Mouse (Mus musculus) liver, embryonic 13.5 days (tissue): ENCODE measurements around the gene Slc22a3. TPM values are rescaled to one million over a fixed set of nuclear protein-coding genes. Genes with fewer than 3 reads are reported as not detected.

Source experiments
- ATAC-seq: fragments of 200-750 bp; cut with Nextera tagmentation; 2 replicates; pipeline ENCODE4 v1.8.0; 2017; ENCODE audit warnings: low read depth, mild to moderate bottlenecking, moderate number of reproducible peaks, moderate library complexity
- DNase-seq: peaks from one replicate; pipeline ENCODE4 v3.0.0; 2022
- H3K27ac ChIP-seq: fragments of 300-500 bp; sonication (generic); 2 replicates; pipeline ENCODE4 v1.5.1; 2015; ENCODE audit warnings: moderate library complexity, mild to moderate bottlenecking, inconsistent platforms
- H3K27me3 ChIP-seq: fragments of 300-500 bp; sonication (generic); 2 replicates; pipeline ENCODE4 v1.6.1; 2015; ENCODE audit warnings: mild to moderate bottlenecking, inconsistent platforms
- H3K36me3 ChIP-seq: fragments of 300-500 bp; sonication (generic); 2 replicates; pipeline ENCODE4 v1.6.1; 2015; ENCODE audit warnings: mild to moderate bottlenecking, inconsistent platforms
- H3K4me1 ChIP-seq: fragments of 300-500 bp; sonication (generic); replicated peaks from 2 replicates; pipeline ENCODE4 v1.6.1; 2015; ENCODE audit warnings: inconsistent platforms
- H3K4me2 ChIP-seq: fragments of 300-500 bp; sonication (generic); 2 replicates; pipeline ENCODE4 v1.6.1; 2015; ENCODE audit warnings: inconsistent platforms, mild to moderate bottlenecking, moderate library complexity
- H3K4me3 ChIP-seq: fragments of 300-500 bp; sonication (generic); replicated peaks from 2 replicates; pipeline ENCODE4 v1.5.1; 2015; ENCODE audit warnings: mild to moderate bottlenecking, inconsistent platforms
- H3K9ac ChIP-seq: fragments of 300-500 bp; sonication (generic); 2 replicates; pipeline ENCODE4 v1.6.1; 2015; ENCODE audit warnings: mild to moderate bottlenecking, inconsistent platforms
- H3K9me3 ChIP-seq: fragments of 300-500 bp; sonication (generic); replicated peaks from 2 replicates; pipeline ENCODE4 v1.6.1; 2016; ENCODE audit warnings: inconsistent platforms
- WGBS: fragments of 180-500 bp; shearing (Covaris S2); methylation state at CpG from one replicate; pipeline ENCODE4 v1.1.7; 2015; ENCODE audit not compliant: insufficient replicate concordance; 5-methylcytosine and 5-hydroxymethylcytosine counted together
- polyA plus RNA-seq: library from polyadenylated mRNA; unstranded; fragments of >200 nt; fragmentation: Nextera tagmentation; extraction: Ambion mirVana; gene quantifications from 2 replicates; pipeline ENCODE4 v1.2.1, GENCODE M21; 2015

The Slc22a3 gene
- polyA plus RNA-seq, 1 experiment from 2014 or later: 1.5 TPM

DNA sequence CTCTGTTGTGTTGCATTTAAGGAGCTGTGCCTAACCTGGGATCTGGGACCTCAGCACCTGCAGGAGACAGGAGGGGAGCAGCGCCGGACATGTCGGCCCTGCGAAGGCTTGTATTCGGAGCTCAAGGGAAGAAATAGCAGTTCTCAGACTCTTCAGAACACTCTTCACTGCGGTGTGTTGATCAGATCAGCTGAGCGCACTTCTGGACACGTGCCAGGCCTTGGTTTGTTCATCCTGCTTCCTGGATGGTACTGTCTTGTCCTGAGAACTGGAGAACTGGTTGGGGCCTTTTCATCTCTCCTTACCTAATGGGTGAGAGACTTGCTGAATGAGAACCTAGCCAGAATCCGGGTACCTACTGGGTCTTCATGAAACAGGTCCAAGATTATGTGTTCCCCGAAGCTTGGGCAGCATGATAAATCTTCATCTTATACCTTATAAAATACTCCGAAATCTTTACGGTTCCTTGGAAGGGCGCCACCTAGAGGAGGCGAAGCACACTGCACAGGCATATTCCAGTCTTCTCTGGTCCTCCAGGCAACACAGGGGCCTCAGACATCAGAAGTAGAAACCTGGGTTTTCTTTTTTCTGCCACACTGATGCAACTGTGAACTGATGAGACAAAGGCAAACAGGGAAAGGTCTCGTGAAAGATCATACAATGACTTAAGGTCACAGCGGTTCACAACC is 86.5 kb downstream of the Slc22a3 start:
- Histone ChIP-seq H3K4me2 (no peak overlapping the region), H3K27me3 (no peaks in the 10 kb centered on the region), H3K27ac (no peak overlapping the region), H3K9me3 (no peaks in the 10 kb centered on the region), H3K36me3 (peaks cover 8% of the 10 kb centered on the region; the same call in 1 of the 2 replicates), H3K9ac (no peak overlapping the region), H3K4me1 (peaks cover 4% of the 10 kb centered on the region; the same call in 1 of the 2 replicates), H3K4me3 (no peak overlapping the region)
- WGBS: 66% methylated on average over 16 of the region's 16 CpGs
- DNase-seq (no peak), ATAC-seq (no peak)

DNA sequence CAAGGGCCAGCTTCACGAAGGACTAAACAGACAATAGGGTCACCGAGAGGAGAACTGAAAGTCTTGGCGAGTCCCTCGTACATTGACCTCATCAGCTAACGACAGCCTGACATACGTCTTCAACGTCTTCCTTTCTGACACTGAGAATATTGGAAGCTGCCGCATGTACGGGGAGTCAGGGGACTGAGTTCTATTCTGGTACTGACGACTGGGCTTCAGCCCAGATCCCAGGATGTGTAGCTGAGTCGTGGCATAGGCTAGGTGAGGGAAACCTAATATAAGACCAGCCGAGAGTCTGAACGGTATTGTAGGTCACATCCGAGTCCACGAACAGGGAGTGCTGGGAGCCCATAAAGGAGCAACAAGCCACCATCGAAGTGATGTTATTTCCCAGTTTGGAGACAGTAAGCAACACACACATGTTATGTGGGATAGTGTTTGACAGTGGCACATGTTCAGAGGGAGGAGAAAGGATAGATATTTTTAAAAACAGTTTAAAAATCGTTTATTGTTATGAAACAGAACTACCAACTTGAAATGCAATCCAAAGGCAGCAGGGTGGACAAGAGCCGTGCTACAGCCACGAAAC is 87.9 kb downstream of the Slc22a3 start:
- Histone ChIP-seq H3K27me3 (no peaks in the 10 kb centered on the region), H3K36me3 (peaks cover 8% of the 10 kb centered on the region; the same call in 1 of the 2 replicates), H3K4me1 (peaks cover 9% of the 10 kb centered on the region), H3K4me3 (no peak overlapping the region), H3K9ac (no peak overlapping the region), H3K4me2 (no peak overlapping the region), H3K9me3 (no peaks in the 10 kb centered on the region), H3K27ac (no peak overlapping the region)
- 65% methylated on average over 19 of the region's 19 CpGs for WGBS
- no peak for DNase-seq
- no peak for ATAC-seq

DNA sequence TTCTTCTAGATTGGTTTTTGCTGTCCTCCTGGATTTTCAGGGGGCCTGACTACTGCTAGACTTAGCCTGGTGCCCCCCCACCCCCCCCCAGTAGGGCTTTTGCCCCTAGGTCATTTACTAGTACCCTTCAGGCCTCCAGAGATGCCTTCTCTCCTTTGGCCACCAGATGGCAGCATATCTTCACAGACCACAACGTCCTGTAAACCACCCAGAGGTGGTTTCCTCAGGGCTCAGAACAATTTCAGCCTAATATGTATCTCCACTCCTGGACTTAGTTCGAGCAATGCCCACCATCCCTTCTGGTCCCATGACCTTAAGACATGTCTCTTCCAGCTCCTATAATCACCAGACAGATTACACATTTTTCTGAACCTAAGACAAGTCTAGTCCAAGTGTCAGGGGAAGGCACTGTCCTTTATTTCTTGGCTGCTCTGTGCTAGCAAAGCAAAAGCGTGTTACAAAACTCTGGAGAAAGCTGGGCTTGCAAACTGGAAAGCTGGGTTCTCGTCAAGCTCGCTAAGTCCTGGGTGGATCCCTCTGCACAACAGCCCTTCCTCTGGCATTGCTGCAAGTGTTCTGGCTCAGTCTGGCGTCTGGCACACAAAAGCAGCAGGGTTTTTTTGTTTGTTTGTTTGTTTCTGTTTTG is 91.1 kb downstream of the Slc22a3 start:
- Histone ChIP-seq H3K27me3 (no peaks in the 10 kb centered on the region), H3K4me3 (no peak overlapping the region), H3K4me1 (peaks cover 19% of the 10 kb centered on the region), H3K27ac (no peak overlapping the region), H3K9ac (no peak overlapping the region), H3K9me3 (no peaks in the 10 kb centered on the region), H3K4me2 (no peak overlapping the region), H3K36me3 (peaks cover 8% of the 10 kb centered on the region; the same call in 1 of the 2 replicates)
- DNase-seq (peak; percentile 36), ATAC-seq (no peak)
- 29% methylated on average over 6 of the region's 6 CpGs for WGBS

DNA sequence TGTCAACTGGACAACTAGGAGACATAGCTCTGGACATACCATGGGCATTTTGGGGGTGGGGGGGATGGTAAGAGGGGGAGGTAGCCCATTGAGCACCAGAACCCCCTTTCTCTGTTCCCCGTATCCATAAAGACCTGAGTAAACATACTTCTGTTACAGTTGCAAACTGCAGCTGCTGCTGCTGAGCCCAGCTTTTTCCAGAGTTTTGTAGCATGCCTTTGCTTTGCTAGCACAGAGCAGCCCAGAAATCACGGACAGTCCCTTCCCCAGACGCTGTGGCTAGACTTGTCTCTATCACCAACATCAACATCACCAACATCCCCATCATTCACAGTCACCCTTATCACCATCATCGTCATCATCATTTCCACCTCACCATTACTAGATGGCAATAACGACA is 91.8 kb downstream of the Slc22a3 start:
- no peak for ATAC-seq
- Histone ChIP-seq H3K36me3 (peaks cover 8% of the 10 kb centered on the region; the same call in 1 of the 2 replicates), H3K9ac (no peak overlapping the region), H3K4me3 (no peak overlapping the region), H3K4me2 (no peak overlapping the region), H3K27ac (no peak overlapping the region), H3K27me3 (no peaks in the 10 kb centered on the region), H3K9me3 (no peaks in the 10 kb centered on the region), H3K4me1 (peaks cover 19% of the 10 kb centered on the region)
- 43% methylated on average over 5 of the region's 5 CpGs for WGBS
- DNase-seq: no peak

DNA sequence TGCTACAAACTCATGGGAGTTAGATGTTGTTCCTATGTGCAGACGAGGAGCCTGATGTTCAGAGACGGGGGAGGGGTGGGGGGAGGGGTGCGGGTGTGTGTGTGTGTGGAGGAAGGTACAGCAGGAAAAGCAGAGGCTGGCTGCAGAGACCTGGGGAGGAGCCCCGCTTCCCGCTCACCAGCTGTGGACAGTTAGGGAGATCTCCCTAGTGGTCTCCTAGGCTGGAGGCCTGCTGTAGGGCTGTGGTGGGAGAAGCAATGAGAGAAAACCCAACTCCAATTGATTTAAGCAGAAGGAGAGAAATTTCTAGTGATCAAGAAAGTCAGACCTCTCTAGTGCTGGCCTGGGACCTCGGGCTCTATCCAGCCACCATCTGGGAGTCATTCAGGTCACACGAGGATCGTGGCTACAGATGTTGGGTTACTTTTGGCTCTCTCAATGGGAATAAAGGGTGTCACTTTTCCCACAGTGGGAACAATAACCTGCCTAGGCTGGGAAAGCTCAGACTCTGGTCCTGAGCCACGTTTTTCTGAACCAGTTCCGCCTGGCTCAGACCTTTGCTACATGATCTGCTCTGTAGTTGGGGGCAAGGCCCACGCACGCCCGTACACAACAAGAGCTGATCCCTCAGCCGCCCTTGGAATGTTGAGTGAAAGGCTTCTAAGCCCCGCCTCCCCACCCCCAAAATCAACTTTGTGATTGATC is 92.3 kb downstream of the Slc22a3 start:
- no peak for DNase-seq
- peaks cover 19% of the 10 kb centered on the region for H3K4me1 ChIP-seq
- WGBS: 36% methylated on average over 15 of the region's 15 CpGs

DNA sequence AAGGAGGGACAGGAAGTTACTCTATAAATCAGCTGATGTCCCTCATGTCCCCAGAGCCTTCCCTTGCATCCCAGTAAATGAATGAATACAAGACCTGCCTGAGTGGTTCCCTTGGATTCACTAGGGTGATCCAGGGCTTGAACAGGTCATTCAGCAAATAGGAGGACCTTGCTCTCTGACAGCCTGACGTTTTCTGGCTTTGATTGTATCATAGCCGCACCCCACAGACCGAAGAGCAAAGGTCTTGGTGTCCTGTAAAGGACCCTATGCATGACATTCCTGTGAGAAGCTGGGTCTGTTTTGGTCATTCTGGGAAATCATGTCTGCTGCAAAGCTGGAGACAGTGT is 94.6 kb downstream of the Slc22a3 start:
- H3K27me3 ChIP-seq: no peaks in the 10 kb centered on the region
- no peak overlapping the region for H3K4me3 ChIP-seq
- 60% methylated on average over 3 of the region's 3 CpGs for WGBS
- H3K9ac ChIP-seq: no peak overlapping the region
- no peak for ATAC-seq
- H3K27ac ChIP-seq: no peak overlapping the region
- no peaks in the 10 kb centered on the region for H3K36me3 ChIP-seq
- H3K4me1 ChIP-seq: peaks cover 19% of the 10 kb centered on the region
- no peak overlapping the region for H3K4me2 ChIP-seq
- no peaks in the 10 kb centered on the region for H3K9me3 ChIP-seq
- DNase-seq: no peak

More for the DNA sequence above, 92.3 kb downstream of the Slc22a3 start:
- H3K4me2 ChIP-seq: no peak overlapping the region
- H3K9ac ChIP-seq: no peak overlapping the region
- H3K27ac ChIP-seq: peak overlapping the region; percentile 34; the same call in 1 of the 2 replicates
- no peaks in the 10 kb centered on the region for H3K27me3 ChIP-seq
- peaks cover 8% of the 10 kb centered on the region; the same call in 1 of the 2 replicates for H3K36me3 ChIP-seq
- ATAC-seq: peak; percentile 50
- H3K4me3 ChIP-seq: no peak overlapping the region
- H3K9me3 ChIP-seq: no peaks in the 10 kb centered on the region

DNA sequence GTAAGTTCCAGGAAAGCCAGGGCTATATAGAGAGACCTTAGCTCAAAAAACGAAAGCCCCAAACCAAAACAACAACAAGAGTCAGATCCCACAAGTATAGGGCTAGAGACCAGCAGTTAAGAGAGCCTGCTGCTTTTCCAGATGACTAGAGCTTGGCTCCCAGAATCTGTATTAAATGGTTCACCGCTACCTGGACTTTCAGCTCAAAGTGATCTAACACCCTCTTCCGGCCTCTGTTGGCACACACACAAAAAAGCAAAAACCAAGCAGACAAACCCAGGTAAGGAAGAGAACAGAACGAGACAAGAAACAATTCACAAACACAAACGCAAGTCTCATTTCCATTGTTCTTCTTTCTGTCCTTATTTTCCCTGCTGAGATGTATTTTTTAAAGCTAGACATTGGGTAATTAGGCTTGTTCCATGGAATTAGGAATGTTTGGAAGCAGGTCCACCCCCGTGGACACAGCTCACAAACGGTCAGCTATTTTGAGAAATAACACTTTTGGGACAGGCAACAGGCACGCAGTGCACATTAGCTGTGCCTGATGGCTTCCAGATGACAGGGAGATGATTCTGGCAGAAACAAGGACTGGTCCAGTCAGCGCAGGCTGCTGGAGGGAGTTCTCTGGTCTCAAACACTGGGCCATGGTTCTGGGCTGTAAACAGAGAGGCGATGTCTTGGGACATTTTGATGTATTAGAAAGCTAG is 95.2 kb downstream of the Slc22a3 start:
- 60% methylated on average over 10 of the region's 10 CpGs for WGBS
- Histone ChIP-seq H3K4me3 (no peak overlapping the region), H3K36me3 (no peaks in the 10 kb centered on the region), H3K9ac (no peak overlapping the region), H3K4me1 (peaks cover 19% of the 10 kb centered on the region), H3K9me3 (no peaks in the 10 kb centered on the region), H3K27me3 (no peaks in the 10 kb centered on the region), H3K27ac (no peak overlapping the region), H3K4me2 (no peak overlapping the region)
- no peak for DNase-seq
- ATAC-seq: no peak

DNA sequence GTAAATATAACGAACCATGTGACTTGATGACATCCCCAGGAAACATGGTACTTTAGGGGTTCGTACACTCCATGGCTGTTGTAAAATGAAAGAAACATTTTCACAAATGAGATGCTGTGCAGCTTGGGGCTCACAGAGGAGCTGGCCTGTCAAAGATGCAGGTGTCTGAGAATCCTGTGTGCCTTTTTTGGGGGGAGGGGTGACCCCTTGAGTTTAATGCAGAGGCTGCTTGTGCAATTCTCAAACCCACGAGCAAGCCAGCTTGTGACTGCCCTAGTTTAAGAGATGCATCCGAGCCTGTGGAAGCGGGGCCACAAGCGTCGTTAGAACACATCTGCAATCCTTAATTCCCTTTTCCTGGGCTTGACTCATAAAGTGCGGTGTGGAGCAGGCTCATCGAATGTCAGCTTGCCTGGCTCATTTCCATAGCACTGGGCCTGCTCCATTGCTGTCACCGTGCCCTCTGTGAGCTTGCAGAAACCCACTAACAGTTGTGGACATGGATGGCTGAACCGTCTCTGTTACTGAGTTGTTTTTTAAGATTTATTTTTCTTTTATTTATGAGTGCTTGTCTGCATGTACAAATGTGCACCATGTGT is 98.1 kb downstream of the Slc22a3 start:
- H3K4me1 ChIP-seq: peaks cover 8% of the 10 kb centered on the region
- ATAC-seq: no peak
- no peaks in the 10 kb centered on the region for H3K9me3 ChIP-seq
- H3K4me3 ChIP-seq: no peak overlapping the region
- no peaks in the 10 kb centered on the region for H3K27me3 ChIP-seq
- no peak overlapping the region for H3K9ac ChIP-seq
- DNase-seq: no peak
- 65% methylated on average over 11 of the region's 11 CpGs for WGBS
- no peak overlapping the region for H3K27ac ChIP-seq
- peaks cover 26% of the 10 kb centered on the region for H3K36me3 ChIP-seq
- H3K4me2 ChIP-seq: no peak overlapping the region

DNA sequence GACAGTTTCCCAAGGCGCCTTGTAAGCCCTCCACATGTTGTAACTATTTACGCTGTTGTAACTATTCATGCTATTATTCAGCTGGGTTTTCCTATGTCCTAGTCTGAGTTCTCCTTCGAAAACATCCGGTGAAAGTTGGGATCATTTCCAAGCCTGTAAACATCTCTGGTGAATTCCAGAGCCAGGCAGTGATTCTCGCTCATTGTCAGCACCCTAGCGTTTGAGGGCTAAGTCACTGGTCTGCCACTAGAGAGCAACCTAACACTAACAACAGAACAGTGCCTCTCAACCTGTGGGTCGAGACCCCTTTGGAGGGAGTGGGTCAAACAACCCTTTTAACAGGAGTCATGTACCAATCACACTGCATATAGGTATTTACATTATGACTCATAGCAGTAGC is 104.1 kb downstream of the Slc22a3 start:
- Histone ChIP-seq H3K27me3 (no peaks in the 10 kb centered on the region), H3K4me1 (no peaks in the 10 kb centered on the region), H3K27ac (no peak overlapping the region), H3K36me3 (peaks cover 50% of the 10 kb centered on the region), H3K4me3 (no peak overlapping the region), H3K9ac (no peak overlapping the region), H3K9me3 (peaks cover 6% of the 10 kb centered on the region; the same call in 1 of the 2 replicates), H3K4me2 (no peak overlapping the region)
- WGBS: 61% methylated on average over 7 of the region's 7 CpGs
- no peak for DNase-seq
- no peak for ATAC-seq

DNA sequence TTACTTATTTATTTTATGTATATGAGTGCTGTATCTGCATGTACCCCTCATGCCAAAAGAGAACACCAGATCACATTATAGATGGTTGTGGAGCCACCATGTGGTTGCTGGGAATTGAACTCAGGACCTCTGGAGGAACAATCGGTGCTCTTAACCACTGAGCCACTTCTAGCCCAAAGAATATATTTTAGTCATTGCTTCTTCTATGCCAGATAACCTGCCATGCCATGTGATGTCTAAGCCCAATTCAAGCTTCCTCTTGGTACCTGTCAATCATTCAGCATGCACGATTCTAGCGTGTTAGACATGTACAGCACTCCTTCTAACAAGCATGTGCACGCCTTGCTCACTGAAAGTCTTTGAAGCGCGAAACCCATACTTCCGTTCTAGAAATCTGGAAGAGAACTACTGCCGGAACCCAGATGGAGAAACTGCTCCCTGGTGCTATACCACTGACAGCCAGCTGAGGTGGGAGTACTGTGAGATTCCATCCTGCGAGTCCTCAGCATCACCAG is 111.3 kb downstream of the Slc22a3 start:
- DNase-seq (no peak), ATAC-seq (no peak)
- H3K27ac ChIP-seq: no peak overlapping the region
- H3K36me3 ChIP-seq: peaks cover 14% of the 10 kb centered on the region; the same call in 1 of the 2 replicates
- no peaks in the 10 kb centered on the region for H3K9me3 ChIP-seq
- H3K4me2 ChIP-seq: no peak overlapping the region
- no peak overlapping the region for H3K4me3 ChIP-seq
- H3K9ac ChIP-seq: no peak overlapping the region
- 72% methylated on average over 9 of the region's 9 CpGs for WGBS
- H3K27me3 ChIP-seq: 0 out of 2 replicates have a peak, but pooled peaks cover 3% of the 10 kb centered on the region
- no peaks in the 10 kb centered on the region for H3K4me1 ChIP-seq
